Comparison of ENCODE assay signal across 20 mouse cellular contexts in the genomic region with DNA sequence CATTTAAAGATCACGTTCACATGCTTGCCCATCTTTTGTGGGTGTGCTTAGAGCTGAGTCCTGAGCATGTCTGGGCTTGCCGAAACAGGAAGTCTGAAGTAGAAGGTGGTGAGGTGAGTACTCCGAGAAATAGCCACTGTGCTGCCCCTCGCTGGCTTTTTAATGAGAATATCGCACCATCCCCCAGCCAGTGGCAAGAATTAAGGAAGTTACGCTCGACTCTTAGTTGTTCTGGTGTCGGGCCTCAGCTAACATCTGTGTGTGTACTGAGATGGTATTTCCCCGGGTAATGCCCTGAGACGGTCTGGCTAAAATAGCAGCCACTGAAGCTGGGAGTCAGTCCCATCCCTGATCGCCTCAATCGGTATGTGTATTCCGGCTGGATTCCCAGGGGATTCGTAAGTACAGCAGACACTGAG.
DNase-seq lines count a peak whose midpoint lies in the region; ATAC-seq and TF ChIP-seq lines count a peak whose summit lies in the region.
"Had no signal": no experiment of that assay in that cellular context is flagged by ENCODE, and none has a peak within 500 bp of the region (broad histone marks: within the 10 kb centered on the region; RNA-seq: fewer than 3 reads in every experiment).

No protein-coding gene starts in this region.

- no peaks in the 10 kb centered on the region for H3K36me3 ChIP-seq in forebrain, embryonic 12.5 days (replicated peaks)
- H3K36me3 ChIP-seq: embryonic facial prominence, embryonic 12.5 days; heart, embryonic 12.5 days had no signal

- TF ChIP-seq CTCF in lung, adult 2 months (IDR thresholded peaks at IDR 0.05; ENCODE audit: insufficient read depth, low read length), result no peak

- WGBS in forebrain, embryonic 12.5 days, result 94% methylated on average over 14 of the region's 14 CpGs
- WGBS in lung, adult 2 months, result 79% methylated on average over 14 of the region's 14 CpGs

- ATAC-seq in CD4-positive, CD25-positive, alpha-beta regulatory T cell, adult 4 months, result no peak
- ATAC-seq in granulocyte monocyte progenitor cell, adult 5-6 weeks (replicated peaks; ENCODE audit: poor library complexity, severe bottlenecking), result peak; percentile 69
- ATAC-seq in megakaryocyte progenitor cell, adult 5-6 weeks (replicated peaks; ENCODE audit: poor library complexity), result peak; percentile 72
- ATAC-seq in forebrain, embryonic 12.5 days (ENCODE audit: low FRiP score), result no peak
- ATAC-seq: forebrain, postnatal 0 days; hindbrain, postnatal 0 days had no signal

- H3K9ac ChIP-seq in forebrain, embryonic 12.5 days, result no peak overlapping the region
- H3K9ac ChIP-seq: embryonic facial prominence, embryonic 12.5 days; forebrain, postnatal 0 days; heart, embryonic 12.5 days had no signal

- DNase-seq in CD4-positive, CD25-positive, alpha-beta regulatory T cell, adult 2 months (ENCODE audit: low read depth, low spot score), result peak; percentile 3
- peak; percentile 12 to 24 for DNase-seq in B cell, adult 2 months
- DNase-seq in gastrocnemius, postnatal 14 days, result no peak
- DNase-seq in lung, adult 2 months, result no peak
- DNase-seq: adrenal gland, postnatal 14 days; cerebellum, adult 18-20 months; cerebellum, adult 9-11 months; cerebellum, postnatal 36 days; embryo, embryonic 11 days; forebrain, postnatal 0 days; gastrocnemius, postnatal 36 days; heart, adult 2 months; kidney, adult 11 months had no signal

- H3K4me1 ChIP-seq in forebrain, embryonic 12.5 days, result peaks cover 5% of the 10 kb centered on the region; the same call in 1 of the 2 replicates
- H3K4me1 ChIP-seq in lung, adult 2 months (ENCODE audit: control insufficient read depth, insufficient read depth, low read length), result no peaks in the 10 kb centered on the region
- H3K4me1 ChIP-seq: embryonic facial prominence, embryonic 12.5 days; heart, embryonic 12.5 days had no signal

- TF ChIP-seq POLR2A in lung, adult 2 months (IDR thresholded peaks at IDR 0.05; ENCODE audit: borderline replicate concordance, extremely low read depth, low read depth, low read length), result no peak

- H3K9me3 ChIP-seq in forebrain, embryonic 12.5 days, result no peaks in the 10 kb centered on the region
- H3K9me3 ChIP-seq: embryonic facial prominence, embryonic 12.5 days; heart, embryonic 12.5 days had no signal

- no peak overlapping the region for H3K27ac ChIP-seq in forebrain, embryonic 12.5 days
- H3K27ac ChIP-seq: embryonic facial prominence, embryonic 12.5 days; heart, adult 2 months; hindbrain, postnatal 0 days had no signal

- H3K4me3 ChIP-seq in forebrain, embryonic 12.5 days (replicated peaks), result no peak overlapping the region
- no peak overlapping the region for H3K4me3 ChIP-seq in lung, adult 2 months (replicated peaks; ENCODE audit: extremely low read depth, low read depth, low read length)
- H3K4me3 ChIP-seq: embryonic facial prominence, embryonic 12.5 days; heart, adult 2 months; heart, embryonic 12.5 days had no signal

- intact Hi-C loops in gastrocnemius, postnatal 14 days (cut with DNase I; ENCODE audit: low total_unique reads), result no loop called here

- H3K4me2 ChIP-seq in forebrain, embryonic 12.5 days, result no peak overlapping the region
- H3K4me2 ChIP-seq: embryonic facial prominence, embryonic 12.5 days; heart, embryonic 12.5 days had no signal

- H3K27me3 ChIP-seq in forebrain, embryonic 12.5 days, result no peaks in the 10 kb centered on the region
- H3K27me3 ChIP-seq: embryonic facial prominence, embryonic 12.5 days; heart, embryonic 12.5 days had no signal

Comparison
In these comparisons a context has a peak if more than half of its experiments do, and no peak if none do; other contexts are left out.
1. DNase-seq: peak in CD4-positive, CD25-positive, alpha-beta regulatory T cell, adult 2 months (single experiment) and B cell, adult 2 months (2 of 2); none in gastrocnemius, postnatal 14 days (single experiment) and lung, adult 2 months (single experiment).
2. ATAC-seq: peak in granulocyte monocyte progenitor cell, adult 5-6 weeks (single experiment) and megakaryocyte progenitor cell, adult 5-6 weeks (single experiment); none in CD4-positive, CD25-positive, alpha-beta regulatory T cell, adult 4 months (single experiment) and forebrain, embryonic 12.5 days (single experiment).